Mouse (Mus musculus) gastrocnemius, adult 2 months (tissue): ENCODE measurements around the gene Rps19bp1. TPM values are rescaled to one million over a fixed set of nuclear protein-coding genes. Genes with fewer than 3 reads are reported as not detected.

Experiments
- DNase-seq: peaks from one replicate; pipeline ENCODE4 v3.0.0; 2022
- H3K27ac ChIP-seq: fragments of 200-600 bp; 2 replicates; pipeline ENCODE4 v1.8.1; 2022; ENCODE audit warnings: mild to moderate bottlenecking
- H3K4me3 ChIP-seq: fragments of 200-600 bp; 2 replicates; pipeline ENCODE4 v1.8.1; 2022; ENCODE audit warnings: mild to moderate bottlenecking, moderate library complexity
- CTCF ChIP-seq: fragments of 200-600 bp; IDR thresholded peaks from 2 replicates; pipeline ENCODE4 v1.8.1; 2022; ENCODE audit warnings: antibody characterized with exemption, mild to moderate bottlenecking, moderate library complexity
- intact Hi-C: fragments of 180-260 bp; cut with DNase I; formaldehyde crosslinking; loops from one replicate; pipeline ENCODE4 v1.15.1; 2025
- long read RNA-seq, 2 experiments: library from polyadenylated mRNA; stranded (forward); transcript quantifications; one replicate each; pipeline ENCODE4 v2.0.0; 2021
- total RNA-seq, 2 experiments: library from RNA; stranded (reverse); gene quantifications; 2 replicates each; pipeline ENCODE4 v1.2.3; 2021

Gene Rps19bp1
- total RNA-seq: 10 to 100 TPM; 11.3 to 16.0 TPM
- long read RNA-seq, experiment 1, transcript Rps19bp1-201 (4 exons, 838 nt): major isoform, 19 of 20 reads
- long read RNA-seq, experiment 1, partial matches to known transcripts: 0 of 20 reads
- long read RNA-seq, experiment 1, other reads (novel, unspliced or antisense): 0 of 20 reads
- long read RNA-seq, experiment 2, transcript Rps19bp1-201 (4 exons, 838 nt): major isoform, 21 of 25 reads
- long read RNA-seq, experiment 2, partial matches to known transcripts: 1 of 25 reads
- long read RNA-seq, experiment 2, other reads (novel, unspliced or antisense): 3 of 25 reads

DNA sequence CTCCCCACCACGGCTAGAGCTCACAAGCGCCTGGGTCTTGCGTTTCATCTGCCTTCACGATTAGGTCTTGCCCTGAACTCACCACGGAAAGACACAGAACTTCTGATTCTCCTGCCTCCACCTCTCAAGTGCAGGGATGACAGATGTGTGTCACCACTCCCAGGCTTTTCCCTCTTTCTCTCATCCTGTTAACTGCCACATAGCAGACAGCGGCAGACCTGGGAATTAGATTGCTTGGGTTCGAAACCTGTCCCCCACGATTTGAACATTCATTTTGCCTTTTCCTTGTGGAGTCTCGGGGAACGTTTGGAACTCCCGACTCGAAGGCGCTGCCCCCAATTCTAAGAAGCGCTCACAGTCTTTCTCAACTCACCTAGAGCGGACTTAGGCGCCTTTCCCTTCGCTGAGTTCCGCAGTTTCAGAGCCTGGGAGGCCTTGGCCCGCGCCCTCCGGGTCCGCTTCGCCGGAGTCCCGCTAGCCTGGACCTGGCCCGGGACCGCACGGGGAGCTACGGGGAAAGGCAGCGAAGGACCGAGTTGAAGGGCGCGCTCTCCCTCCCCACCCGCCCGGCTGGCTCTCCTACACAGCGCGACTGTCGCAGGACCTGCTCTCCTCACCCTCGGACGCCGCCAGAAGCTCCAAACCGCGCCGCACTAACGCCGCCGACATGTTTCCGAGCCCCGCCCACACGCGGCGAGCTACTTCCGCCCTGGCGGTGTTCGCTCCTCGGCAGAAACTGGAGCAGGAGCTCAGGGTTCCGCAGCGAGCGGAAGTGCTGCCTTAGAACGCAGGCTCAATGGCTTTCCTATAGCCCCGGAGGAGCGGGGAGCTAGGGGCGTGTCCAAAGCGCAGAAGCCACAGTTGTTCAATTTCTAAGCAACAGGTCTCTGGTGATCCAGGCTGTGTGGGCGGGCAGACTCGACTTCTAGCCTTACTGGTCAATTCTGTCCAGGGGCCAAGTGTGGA lies at the start of gene Rps19bp1:
Rps19bp1 (minus strand) TSS at position 706 of the 966 bp plus-strand sequence.
- peak within 1 kb of the TSS; percentile 89 for H3K27ac ChIP-seq
- intact Hi-C loops: loop anchor here (5.0 kb wide), 1 partner anchor 438 kb away; no protein-coding TSS in a partner anchor
- peak; percentile 91 for DNase-seq

DNA sequence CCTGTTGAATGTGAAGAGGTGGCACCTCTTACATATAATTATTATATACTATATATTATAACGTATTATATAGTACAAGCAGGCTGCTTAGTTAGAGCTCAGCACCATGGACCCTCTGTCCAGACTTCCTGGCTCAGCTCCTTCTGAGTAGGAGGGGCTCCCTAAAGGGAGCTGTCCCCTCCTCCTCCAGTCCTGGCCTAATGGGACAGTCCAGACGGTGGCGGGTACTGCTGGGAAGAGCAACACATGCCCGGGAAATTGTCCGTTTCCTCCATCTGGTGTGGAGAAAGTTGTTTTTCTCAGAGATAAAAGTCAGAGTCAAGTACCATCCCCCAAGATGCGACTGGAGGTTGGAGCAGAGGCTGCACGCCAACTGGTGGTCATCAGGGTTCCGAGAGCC lies 42.0 kb upstream of the Rps19bp1 start:
- intact Hi-C loops: no loop called here
- H3K27ac ChIP-seq: no peak overlapping the region
- TF ChIP-seq CTCF: no peak
- no peak overlapping the region for H3K4me3 ChIP-seq
- DNase-seq: no peak

More for the DNA sequence above, at the start of gene Rps19bp1:
- H3K4me3 ChIP-seq: peak within 1 kb of the TSS; percentile 98
- TF ChIP-seq CTCF: no peak

DNA sequence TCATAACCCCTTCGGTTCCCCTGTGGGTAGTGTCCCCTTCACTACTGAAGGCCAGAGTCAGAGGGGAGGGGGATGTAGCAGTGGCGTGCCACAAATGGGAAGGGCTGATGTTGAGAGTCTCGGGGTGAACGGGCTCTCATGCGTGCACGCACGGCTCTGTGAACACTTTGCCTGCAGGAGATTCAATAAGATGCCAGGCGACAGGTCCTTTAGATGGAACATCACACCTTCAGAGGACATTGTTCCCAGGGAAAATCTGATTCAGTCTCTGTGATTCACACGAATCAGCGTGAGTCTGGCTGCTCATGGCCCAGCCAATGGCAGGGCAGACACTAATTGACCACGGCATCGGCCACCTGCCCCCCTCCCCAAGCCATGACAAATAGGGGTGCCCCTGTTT lies 40.1 kb upstream of the Rps19bp1 start:
- Histone ChIP-seq H3K4me3 (no peak overlapping the region), H3K27ac (no peak overlapping the region)
- no peak for DNase-seq
- TF ChIP-seq CTCF: no peak
- intact Hi-C loops: no loop called here

DNA sequence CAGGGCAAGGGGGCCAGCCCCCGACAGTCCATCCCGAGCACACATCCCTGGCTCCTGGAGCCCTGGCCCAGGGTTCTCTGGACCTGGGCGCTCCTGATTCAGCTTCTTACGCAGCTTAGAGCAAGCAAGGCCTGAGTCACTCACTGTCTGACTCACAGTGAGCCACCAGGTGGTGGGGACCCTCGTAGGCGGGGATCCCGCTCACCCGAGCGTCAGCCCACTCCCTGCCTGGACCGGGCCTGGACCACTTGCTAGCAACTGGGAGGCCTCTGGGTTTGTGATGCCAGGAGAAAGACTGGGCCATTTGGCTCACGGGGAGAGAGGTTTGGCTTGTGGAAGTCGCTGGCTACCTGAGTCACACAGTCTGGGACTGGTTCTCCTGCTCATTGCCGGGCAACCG lies 39.7 kb upstream of the Rps19bp1 start:
- no peak for TF ChIP-seq CTCF

DNA sequence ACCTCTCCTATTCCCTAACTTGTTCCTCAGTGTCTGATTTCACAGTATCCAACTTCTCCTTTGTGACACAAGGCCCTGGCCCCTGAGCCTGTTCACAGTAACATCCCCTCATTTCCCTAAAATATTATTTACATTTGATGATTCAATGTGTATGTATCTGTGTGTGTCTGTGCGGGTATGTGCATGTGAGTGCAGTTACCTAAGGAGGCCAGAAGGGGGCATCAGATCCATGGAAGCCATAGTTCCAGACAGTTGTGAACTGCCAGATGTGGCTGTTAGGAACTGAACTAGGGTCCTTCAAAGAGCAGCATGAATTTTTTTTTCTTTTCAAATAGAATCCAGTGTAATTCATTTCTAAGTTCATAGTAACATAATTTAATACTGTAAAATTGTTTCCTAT lies 33.0 kb upstream of the Rps19bp1 start:
- DNase-seq: no peak
- H3K27ac ChIP-seq: no peak overlapping the region
- H3K4me3 ChIP-seq: no peak overlapping the region
- TF ChIP-seq CTCF: peak; percentile 19; the same call in 1 of the 2 replicates
- intact Hi-C loops: no loop called here

More for the DNA sequence above, 39.7 kb upstream of the Rps19bp1 start:
- no peak for DNase-seq
- H3K27ac ChIP-seq: no peak overlapping the region
- intact Hi-C loops: no loop called here
- H3K4me3 ChIP-seq: no peak overlapping the region

DNA sequence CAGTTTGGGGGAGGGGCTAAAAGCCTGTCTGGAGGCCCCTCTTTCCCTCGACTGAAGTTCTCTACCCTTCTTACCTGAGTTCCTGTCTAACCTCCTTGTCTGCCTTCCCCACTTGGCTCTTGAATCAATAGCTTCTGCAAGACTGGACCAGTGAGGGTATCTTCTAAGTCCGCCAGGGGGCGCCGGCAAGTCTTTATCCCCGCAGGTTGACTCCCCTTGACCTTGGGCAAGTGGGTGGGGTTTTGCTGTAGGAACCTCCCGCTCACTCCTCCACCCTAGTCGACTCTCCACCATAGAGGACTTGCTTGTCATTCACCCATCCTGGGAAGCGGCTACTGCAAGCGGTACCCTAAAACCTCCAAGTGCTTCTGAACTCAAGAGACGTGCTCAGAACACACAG lies 25.3 kb upstream of the Rps19bp1 start:
- intact Hi-C loops: loop anchor here (1.0 to 2.0 kb wide), 2 partner anchors 405 to 415 kb away; no protein-coding TSS in a partner anchor
- peak; percentile 71 for TF ChIP-seq CTCF
- peak; percentile 71 for DNase-seq
- Histone ChIP-seq H3K4me3 (no peak overlapping the region), H3K27ac (no peak overlapping the region)

DNA sequence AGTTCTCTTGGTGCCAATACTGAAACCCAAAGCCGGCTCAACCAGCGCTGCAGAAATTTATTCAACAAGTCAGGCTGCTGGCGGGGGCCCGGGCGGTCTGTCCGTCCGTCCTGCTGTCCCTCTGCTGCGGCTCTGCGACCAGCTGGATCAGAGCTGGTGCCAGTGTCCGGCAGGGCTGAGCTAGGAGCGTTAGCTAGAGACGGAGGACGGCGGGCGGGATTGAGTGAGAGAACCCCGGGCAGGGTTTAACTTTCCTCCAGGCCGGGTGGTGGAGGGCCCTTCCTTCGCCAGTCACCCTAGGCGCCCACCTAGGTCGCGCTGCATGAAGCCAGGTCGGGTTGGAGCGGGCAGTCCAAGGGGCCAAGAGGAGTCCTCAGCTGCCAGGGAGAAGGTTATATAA lies 23.9 kb upstream of the Rps19bp1 start:
- no peak for DNase-seq
- Histone ChIP-seq H3K4me3 (peak overlapping the region; percentile 55), H3K27ac (no peak overlapping the region)
- no peak for TF ChIP-seq CTCF
- intact Hi-C loops: loop anchor here (2.0 kb wide), 1 partner anchor 407 kb away; no protein-coding TSS in a partner anchor

DNA sequence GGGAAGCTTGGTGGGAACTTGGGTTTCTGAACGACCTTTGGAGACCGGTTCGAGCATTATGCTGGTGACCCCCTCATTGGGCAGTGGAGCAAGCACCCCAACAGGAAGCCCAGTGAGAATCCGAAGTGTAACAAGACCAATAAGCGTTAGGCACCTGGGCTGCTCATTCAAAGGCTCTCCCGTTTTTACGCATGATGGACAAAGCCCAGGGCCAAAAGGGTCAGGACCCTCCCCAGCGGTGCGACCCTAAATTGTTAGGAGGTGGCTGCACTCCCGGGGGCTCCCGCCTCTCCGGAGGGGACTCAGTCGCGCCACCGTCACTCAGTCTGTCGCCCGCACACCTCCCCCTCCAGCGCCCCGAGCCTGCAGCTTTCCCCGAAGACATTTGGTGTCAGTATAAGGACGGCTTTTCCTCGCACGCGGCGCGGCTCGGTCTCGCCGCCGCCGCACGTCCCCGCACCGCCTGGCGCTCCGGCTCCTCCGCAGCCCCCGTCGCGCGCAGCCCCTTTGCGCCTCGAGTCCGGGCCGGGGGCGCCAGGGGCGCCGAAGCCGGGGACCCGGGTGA lies 22.8 kb upstream of the Rps19bp1 start, which contains the start of gene Cacna1i:
Cacna1i (plus strand) TSS at position 388 of the 565 bp plus-strand sequence.
- no peak within 1 kb of the TSS for H3K27ac ChIP-seq
- H3K4me3 ChIP-seq: peak within 1 kb of the TSS; percentile 55
- DNase-seq: no peak
- TF ChIP-seq CTCF: no peak
- intact Hi-C loops: no loop called here

DNA sequence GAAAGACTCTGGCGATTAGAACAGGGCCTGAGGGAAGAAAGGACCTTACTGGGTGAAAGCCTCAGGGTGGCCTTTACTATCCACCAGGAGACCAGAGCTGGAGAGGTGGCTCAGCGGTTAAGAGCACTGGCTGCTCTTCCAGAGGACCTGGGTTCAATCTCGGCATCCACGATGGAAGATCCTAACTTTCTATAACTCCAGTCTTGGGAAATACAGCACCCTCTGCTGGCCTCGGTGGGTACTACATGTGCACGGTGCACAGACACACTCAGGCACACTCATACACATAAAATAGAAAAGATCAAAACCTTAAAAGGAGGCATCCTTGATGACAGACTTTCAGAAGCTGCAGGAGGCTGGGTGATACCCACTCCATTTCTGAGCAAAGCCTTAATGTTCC lies 16.5 kb upstream of the Rps19bp1 start:
- no peak for DNase-seq
- Histone ChIP-seq H3K27ac (no peak overlapping the region), H3K4me3 (no peak overlapping the region)
- TF ChIP-seq CTCF: peak; percentile 70
- intact Hi-C loops: no loop called here

DNA sequence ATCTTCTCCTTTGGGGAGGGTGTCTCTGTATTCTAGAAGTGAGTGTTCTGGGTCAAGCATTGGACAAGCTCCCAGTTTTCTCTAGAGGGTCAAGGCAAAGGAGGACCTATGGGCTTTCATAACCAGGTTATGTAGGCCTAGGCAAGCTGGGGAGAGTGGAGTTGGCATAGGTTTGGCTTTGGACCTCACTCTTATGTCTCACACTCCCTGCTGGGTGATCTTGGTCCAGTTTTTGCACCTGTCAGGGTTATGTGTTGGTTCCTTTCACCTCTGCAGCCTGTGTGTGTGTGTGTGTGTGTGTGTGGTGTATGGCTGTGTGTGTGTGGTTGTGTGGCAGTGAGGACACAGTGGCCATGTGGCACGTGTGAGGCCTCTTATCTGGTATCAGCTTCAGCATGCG lies 14.9 kb upstream of the Rps19bp1 start:
- intact Hi-C loops: no loop called here
- no peak for TF ChIP-seq CTCF
- no peak for DNase-seq
- Histone ChIP-seq H3K27ac (no peak overlapping the region), H3K4me3 (no peak overlapping the region)

DNA sequence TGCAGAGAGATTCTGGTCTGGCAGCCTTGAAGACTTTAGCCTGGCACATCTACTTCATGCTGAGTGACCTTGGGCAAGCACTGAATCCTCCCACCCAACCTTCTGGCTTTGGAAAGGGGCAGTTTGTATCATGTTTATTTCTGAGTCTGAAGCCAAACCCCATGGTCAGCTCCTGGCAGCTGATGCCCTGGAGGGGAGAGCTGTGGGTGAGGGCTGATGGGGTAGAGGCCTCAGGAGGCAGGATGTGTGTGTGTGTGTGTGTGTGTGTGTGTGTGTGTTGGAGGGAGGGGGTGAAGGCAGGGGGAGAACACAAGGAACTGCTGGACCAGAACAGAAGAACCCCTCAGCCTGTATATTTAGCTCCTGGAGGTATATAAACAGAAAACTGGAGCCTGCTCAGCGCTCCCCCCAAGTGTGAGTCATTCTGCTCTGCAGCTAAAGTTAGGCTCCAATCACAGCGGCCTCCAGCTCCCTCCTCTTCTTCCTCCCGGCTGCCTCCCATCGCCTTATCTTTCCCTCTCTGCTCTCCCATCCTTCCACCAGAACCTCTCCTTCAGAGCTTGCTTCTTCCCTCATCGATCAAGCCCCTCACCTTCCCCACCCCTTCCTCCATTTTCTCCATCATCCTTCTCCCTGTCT lies 14.1 kb upstream of the Rps19bp1 start:
- no peak overlapping the region for H3K4me3 ChIP-seq
- intact Hi-C loops: no loop called here
- TF ChIP-seq CTCF: no peak
- no peak for DNase-seq
- H3K27ac ChIP-seq: no peak overlapping the region

DNA sequence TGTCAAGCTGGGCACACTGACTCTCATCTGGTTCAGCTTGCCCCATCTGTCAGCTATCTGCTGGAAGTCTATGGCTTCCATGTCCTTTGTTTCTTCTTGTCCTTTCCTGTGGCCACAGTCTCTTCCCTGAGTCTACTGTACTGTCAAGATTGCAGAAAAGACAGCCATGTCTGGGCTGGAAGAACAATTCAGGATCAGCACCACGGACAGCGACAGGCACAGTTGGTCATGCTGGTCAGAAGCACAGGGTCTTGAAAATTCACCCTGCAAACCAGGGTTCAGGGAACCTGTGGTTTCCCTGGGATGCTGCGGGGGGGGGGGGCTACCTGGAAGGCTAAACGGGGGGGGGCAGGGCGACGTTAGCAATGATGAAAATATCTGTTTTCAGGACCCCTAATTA lies 13.5 kb upstream of the Rps19bp1 start:
- Histone ChIP-seq H3K4me3 (no peak overlapping the region), H3K27ac (no peak overlapping the region)
- TF ChIP-seq CTCF: no peak
- intact Hi-C loops: no loop called here
- DNase-seq: peak; percentile 54
